Mouse (Mus musculus): ENCODE measurements around the gene Trim46.

DNA sequence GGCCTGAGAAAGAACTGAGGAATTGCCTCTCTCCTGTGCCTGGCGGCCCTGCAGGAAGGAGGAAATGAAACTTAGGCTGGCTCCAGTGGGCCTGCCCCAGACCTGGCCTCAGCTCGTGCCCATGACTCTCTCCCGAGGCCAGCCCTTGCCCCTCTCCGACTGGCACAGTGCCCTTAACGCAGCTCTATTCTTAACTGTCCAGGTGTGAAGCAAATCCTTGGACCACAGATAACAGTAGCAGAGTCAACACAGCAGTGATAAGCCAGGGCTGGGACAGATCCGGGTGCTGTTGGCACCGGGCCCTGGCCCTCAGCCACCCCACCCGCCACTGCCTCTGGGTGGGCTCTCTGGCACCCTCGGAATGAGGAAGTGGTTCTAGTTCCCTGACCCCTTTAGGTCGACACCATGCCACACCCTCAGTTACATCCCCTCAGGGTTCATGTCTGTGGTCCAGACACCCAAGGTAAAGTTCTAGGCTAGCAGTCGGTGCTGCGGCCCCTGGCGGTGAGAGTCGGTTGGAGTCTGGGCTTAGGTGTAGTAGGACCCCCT is 12.5 kb downstream of the Trim46 start:
- no peak for TF ChIP-seq POLR2A (IDR thresholded peaks at IDR 0.05; ENCODE audit: extremely low read depth, insufficient read depth, low read length)
- TF ChIP-seq CTCF (IDR thresholded peaks at IDR 0.05; ENCODE audit: low read depth, low read length) = no peak

Measured in liver, adult 2 months (tissue).